ENCODE assay signal across 11 mouse cellular contexts in genomic region chr15:74004008-74004680, GRCm38 (mm10).
DNase-seq lines count a peak whose midpoint lies in the region; ATAC-seq and TF ChIP-seq lines count a peak whose summit lies in the region.
"Had no signal": no experiment of that assay in that cellular context is flagged by ENCODE, and none has a peak within 500 bp of the region (broad histone marks: within the 10 kb centered on the region; RNA-seq: fewer than 3 reads in every experiment).

No protein-coding gene starts in this region.

- no peak overlapping the region for H3K9ac ChIP-seq in hindbrain, postnatal 0 days (replicated peaks; ENCODE audit: low read length)
- H3K9ac ChIP-seq in hindbrain, embryonic 13.5 days, result no peak overlapping the region
- no peak overlapping the region for H3K9ac ChIP-seq in midbrain, embryonic 11.5 days (ENCODE audit: low read length)
- H3K9ac ChIP-seq: liver, embryonic 15.5 days had no signal

- H3K36me3 ChIP-seq in hindbrain, embryonic 10.5 days, result no peaks in the 10 kb centered on the region
- H3K36me3 ChIP-seq in hindbrain, postnatal 0 days (ENCODE audit: insufficient read depth, low read length), result no peaks in the 10 kb centered on the region
- H3K36me3 ChIP-seq in hindbrain, embryonic 13.5 days, result no peaks in the 10 kb centered on the region
- no peaks in the 10 kb centered on the region for H3K36me3 ChIP-seq in midbrain, embryonic 11.5 days (ENCODE audit: control insufficient read depth, insufficient read depth, low read length)
- H3K36me3 ChIP-seq: liver, embryonic 15.5 days had no signal

- H3K4me2 ChIP-seq in hindbrain, postnatal 0 days (ENCODE audit: low read depth, low read length), result no peak overlapping the region
- no peak overlapping the region for H3K4me2 ChIP-seq in hindbrain, embryonic 13.5 days
- H3K4me2 ChIP-seq in midbrain, embryonic 11.5 days, result no peak overlapping the region
- H3K4me2 ChIP-seq: liver, embryonic 15.5 days had no signal

- H3K9me3 ChIP-seq in hindbrain, embryonic 10.5 days, result no peaks in the 10 kb centered on the region
- H3K9me3 ChIP-seq in hindbrain, postnatal 0 days (ENCODE audit: low read length), result no peaks in the 10 kb centered on the region
- H3K9me3 ChIP-seq in hindbrain, embryonic 13.5 days, result no peaks in the 10 kb centered on the region
- H3K9me3 ChIP-seq in midbrain, embryonic 11.5 days (ENCODE audit: control insufficient read depth, low read length), result no peaks in the 10 kb centered on the region
- H3K9me3 ChIP-seq: liver, embryonic 15.5 days had no signal

- 70% methylated on average over 7 of the region's 7 CpGs for WGBS in hindbrain, embryonic 10.5 days
- 71% methylated on average over 7 of the region's 7 CpGs for WGBS in hindbrain, postnatal 0 days
- WGBS in hindbrain, embryonic 13.5 days, result 73% methylated on average over 7 of the region's 7 CpGs
- WGBS in midbrain, embryonic 11.5 days, result 70% methylated on average over 7 of the region's 7 CpGs

- peaks cover 10% of the 10 kb centered on the region for H3K27me3 ChIP-seq in hindbrain, embryonic 10.5 days (ENCODE audit: insufficient read depth, poor library complexity, severe bottlenecking)
- H3K27me3 ChIP-seq in hindbrain, postnatal 0 days (ENCODE audit: insufficient read depth, low read length), result no peaks in the 10 kb centered on the region
- peaks cover 26% of the 10 kb centered on the region for H3K27me3 ChIP-seq in hindbrain, embryonic 13.5 days
- no peaks in the 10 kb centered on the region for H3K27me3 ChIP-seq in midbrain, embryonic 11.5 days (ENCODE audit: control insufficient read depth, insufficient read depth, low read length)
- H3K27me3 ChIP-seq: liver, embryonic 15.5 days had no signal

- DNase-seq in hindbrain, embryonic 10.5 days (ENCODE audit: low spot score), result peak; percentile 52
- DNase-seq in hindbrain, postnatal 0 days (ENCODE audit: low spot score), result no peak
- peak; percentile 18 for DNase-seq in 3T3-L1 (ENCODE audit: low read depth, low spot score)
- DNase-seq in adrenal gland, postnatal 10 days, result peak; percentile 67
- peak; percentile 70 for DNase-seq in embryo, embryonic 10.5 days (ENCODE audit: low spot score)
- no peak for DNase-seq in right cerebral cortex, postnatal 10 days (ENCODE audit: low spot score in 2 of 2)
- no peak for DNase-seq in midbrain, embryonic 11.5 days (ENCODE audit: low spot score, missing footprints)
- DNase-seq: gastrocnemius, postnatal 14 days; kidney, adult 18-20 months had no signal

- H3K27ac ChIP-seq in hindbrain, embryonic 10.5 days, result no peak overlapping the region
- H3K27ac ChIP-seq in hindbrain, postnatal 0 days, result no peak overlapping the region
- no peak overlapping the region for H3K27ac ChIP-seq in hindbrain, embryonic 13.5 days
- no peak overlapping the region for H3K27ac ChIP-seq in midbrain, embryonic 11.5 days (ENCODE audit: low read depth, low read length)
- H3K27ac ChIP-seq: liver, embryonic 15.5 days had no signal

- 0 out of 2 replicates have a peak, but pooled peaks cover 6% of the 10 kb centered on the region for H3K4me1 ChIP-seq in hindbrain, embryonic 10.5 days (replicated peaks)
- no peaks in the 10 kb centered on the region; the same call in 1 of the 2 replicates for H3K4me1 ChIP-seq in hindbrain, postnatal 0 days (ENCODE audit: insufficient read depth, low read length)
- peaks cover 9% of the 10 kb centered on the region for H3K4me1 ChIP-seq in hindbrain, embryonic 13.5 days (replicated peaks)
- H3K4me1 ChIP-seq in midbrain, embryonic 11.5 days (ENCODE audit: control insufficient read depth, insufficient read depth, low read length), result no peaks in the 10 kb centered on the region; the same call in 1 of the 2 replicates
- H3K4me1 ChIP-seq: liver, embryonic 15.5 days had no signal

- H3K4me3 ChIP-seq in hindbrain, embryonic 10.5 days, result no peak overlapping the region
- H3K4me3 ChIP-seq in hindbrain, postnatal 0 days (ENCODE audit: low read length), result no peak overlapping the region
- no peak overlapping the region for H3K4me3 ChIP-seq in hindbrain, embryonic 13.5 days
- no peak overlapping the region for H3K4me3 ChIP-seq in midbrain, embryonic 11.5 days (ENCODE audit: low read depth, low read length)
- H3K4me3 ChIP-seq: liver, embryonic 15.5 days had no signal

- ATAC-seq in hindbrain, postnatal 0 days, result no peak
- no peak for ATAC-seq in hindbrain, embryonic 13.5 days (ENCODE audit: low FRiP score)
- no peak for ATAC-seq in midbrain, embryonic 11.5 days (ENCODE audit: low FRiP score)

- TF ChIP-seq CTCF in hindbrain, postnatal 0 days (IDR thresholded peaks at IDR 0.05; ENCODE audit: low read depth), result no peak

Comparison
In these comparisons a context has a peak if more than half of its experiments do, and no peak if none do; other contexts are left out.
1. DNase-seq: peak in hindbrain, embryonic 10.5 days (single experiment), 3T3-L1 (single experiment), adrenal gland, postnatal 10 days (single experiment) and embryo, embryonic 10.5 days (single experiment); none in hindbrain, postnatal 0 days (single experiment), right cerebral cortex, postnatal 10 days (0 of 2) and midbrain, embryonic 11.5 days (single experiment).